Mouse (Mus musculus) heart, postnatal 0 days (tissue): Measurements from ENCODE around the gene Tmem125.

Experiments used
- CTCF ChIP-seq: IDR thresholded peaks from 2 replicates; pipeline ENCODE4 v1.5.1; 2016; ENCODE audit warnings: antibody characterized with exemption, control low read depth, low read depth
- EP300 ChIP-seq: IDR thresholded peaks from 2 replicates; pipeline ENCODE4 v1.6.1; 2016; ENCODE audit warnings: antibody characterized with exemption, low read depth

DNA sequence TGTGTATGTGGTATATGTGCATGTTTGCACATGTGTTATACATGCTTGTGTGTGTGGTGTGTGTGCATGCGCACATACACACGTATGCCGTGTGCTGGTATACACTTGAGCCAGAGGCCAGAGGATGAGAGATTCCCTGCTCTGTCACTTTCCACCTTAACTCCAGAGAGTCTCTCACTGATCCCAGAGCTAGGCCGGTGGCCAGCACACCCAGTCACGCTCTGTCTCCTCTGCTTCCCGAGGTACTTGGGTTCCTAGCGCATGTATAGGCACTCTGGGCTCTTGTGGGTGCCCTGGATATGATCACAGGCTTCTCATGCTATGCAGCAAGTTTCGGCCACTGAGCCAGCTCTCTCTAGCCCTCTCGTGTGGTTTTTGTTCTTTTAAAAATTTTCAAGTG, 43.1 kb downstream of the Tmem125 start:
- no peak for TF ChIP-seq CTCF
- TF ChIP-seq EP300 = no peak
